Mouse (Mus musculus) bone marrow macrophage, adult 2 months (primary cell): ENCODE data around the gene Rps28. TPM values are rescaled to one million over a fixed set of nuclear protein-coding genes. Genes with fewer than 3 reads are reported as not detected.
A peak's percentile ranks its signal among the peaks of the same experiment; 100 is the strongest.

Experiments used
- H3K27ac ChIP-seq: 2 replicates; pipeline ENCODE4 v1.5.1; 2012; ENCODE audit warnings: low read depth, low read length; ENCODE audit not compliant: insufficient read depth
- H3K4me1 ChIP-seq: 2 replicates; pipeline ENCODE4 v1.6.1; 2012; ENCODE audit warnings: low read length; ENCODE audit not compliant: control insufficient read depth, insufficient read depth
- H3K4me3 ChIP-seq: 2 replicates; pipeline ENCODE4 v1.5.1; 2012; ENCODE audit warnings: mild to moderate bottlenecking, low read length, moderate library complexity; ENCODE audit not compliant: insufficient read depth
- CTCF ChIP-seq: IDR thresholded peaks from 2 replicates; pipeline ENCODE4 v1.5.1; 2012; ENCODE audit warnings: low read depth, mild to moderate bottlenecking, low read length, moderate library complexity
- POLR2A ChIP-seq: IDR thresholded peaks from 2 replicates; pipeline ENCODE4 v1.6.1; 2012; ENCODE audit warnings: mild to moderate bottlenecking, low read depth, low read length, borderline replicate concordance
- polyA plus RNA-seq: library from polyadenylated mRNA; stranded (reverse); fragments of >200 nt; gene quantifications from 2 replicates; pipeline ENCODE4 v1.2.4, GENCODE M21; 2012; ENCODE audit not compliant: missing spikeins, insufficient read depth, insufficient read length

Gene Rps28
- polyA plus RNA-seq, 1 experiment, result 1,369 TPM

DNA sequence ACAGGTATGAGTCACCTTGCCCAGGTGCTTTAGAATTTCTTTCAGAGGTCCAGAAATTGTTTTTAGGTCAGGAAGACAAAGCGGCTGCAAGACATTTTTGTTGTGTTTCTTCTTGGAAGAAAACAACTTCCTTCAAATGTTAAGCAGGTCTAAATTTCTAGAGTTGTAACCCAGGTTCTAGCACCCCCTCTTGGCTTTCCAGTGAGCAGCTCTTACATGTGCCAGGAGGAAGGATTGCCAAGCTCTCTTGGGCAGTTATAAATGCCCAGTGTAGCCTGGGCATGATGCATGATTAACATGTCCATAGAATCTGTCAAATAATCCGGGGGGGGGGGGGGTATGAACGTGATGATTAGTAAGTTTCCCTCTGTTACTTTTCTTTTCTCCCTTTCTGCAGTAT lies 26.1 kb downstream of the Rps28 start:
- Histone ChIP-seq H3K4me3 (no peak overlapping the region), H3K4me1 (peaks cover 15% of the 10 kb centered on the region), H3K27ac (no peak overlapping the region)
- no peak for TF ChIP-seq POLR2A
- TF ChIP-seq CTCF, result no peak

DNA sequence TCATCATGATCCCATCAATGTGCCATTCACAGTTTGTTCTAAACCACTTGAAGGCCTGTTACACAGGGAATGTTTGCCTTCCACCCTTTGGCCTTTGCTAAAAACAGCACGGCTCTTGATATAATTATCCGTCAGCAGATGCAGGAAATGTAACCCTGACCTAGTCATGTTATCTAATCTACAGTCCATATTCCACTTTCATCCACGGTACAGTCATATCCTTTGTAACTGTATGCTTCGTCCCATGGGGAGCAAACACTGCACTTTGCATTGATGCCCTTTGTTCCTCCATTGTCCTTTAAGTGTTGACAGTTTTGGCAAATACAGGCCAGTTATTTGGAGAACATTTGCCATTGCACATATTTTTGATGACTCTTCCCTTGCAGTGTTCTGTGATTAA lies 35.6 kb downstream of the Rps28 start:
- no peak overlapping the region for H3K4me3 ChIP-seq
- H3K27ac ChIP-seq, result no peak overlapping the region
- H3K4me1 ChIP-seq, result no peaks in the 10 kb centered on the region
- TF ChIP-seq POLR2A (no peak), CTCF (no peak)

DNA sequence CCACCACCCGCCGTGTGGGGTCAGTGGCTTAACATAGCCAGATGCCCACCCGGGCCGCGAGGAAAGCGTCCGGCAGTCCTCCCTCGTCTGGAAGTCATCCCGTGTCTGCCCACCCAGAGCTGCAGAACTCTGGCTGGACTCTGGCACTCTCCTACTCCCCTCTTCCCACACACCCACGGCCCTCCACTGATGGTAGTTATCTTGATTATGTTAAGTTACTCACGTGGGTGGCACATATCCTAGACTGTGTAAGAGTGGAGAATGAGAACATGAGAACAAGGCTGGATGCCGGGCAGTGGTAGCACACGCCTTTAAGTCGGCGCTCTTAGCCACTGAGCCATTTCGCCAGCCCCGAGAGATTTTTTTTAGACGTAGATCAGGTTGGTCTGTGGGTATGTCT lies 38.0 kb downstream of the Rps28 start:
- Histone ChIP-seq H3K27ac (no peak overlapping the region), H3K4me3 (no peak overlapping the region), H3K4me1 (peaks cover 12% of the 10 kb centered on the region)
- TF ChIP-seq CTCF (no peak), POLR2A (no peak)

DNA sequence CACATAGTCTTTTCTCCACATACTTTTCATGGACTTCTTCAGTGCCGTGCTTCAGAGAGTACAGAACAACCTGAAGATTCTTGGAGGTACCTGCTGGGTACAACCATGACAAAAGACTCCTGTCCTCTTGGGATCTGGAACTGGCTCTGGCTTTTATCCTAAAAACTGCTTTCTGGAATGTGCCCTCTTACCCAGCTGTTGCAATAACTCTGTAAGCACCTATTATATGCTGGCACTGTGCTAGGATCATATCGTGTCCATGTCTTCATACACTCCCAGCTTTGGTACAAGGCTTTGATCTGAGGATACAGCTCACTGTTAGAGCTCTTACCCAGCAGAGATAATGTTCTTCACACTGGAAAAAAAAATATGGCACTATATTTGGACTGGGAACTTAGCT lies 39.4 kb downstream of the Rps28 start:
- TF ChIP-seq CTCF, result no peak
- no peak for TF ChIP-seq POLR2A
- Histone ChIP-seq H3K27ac (no peak overlapping the region), H3K4me3 (no peak overlapping the region), H3K4me1 (peaks cover 23% of the 10 kb centered on the region)

DNA sequence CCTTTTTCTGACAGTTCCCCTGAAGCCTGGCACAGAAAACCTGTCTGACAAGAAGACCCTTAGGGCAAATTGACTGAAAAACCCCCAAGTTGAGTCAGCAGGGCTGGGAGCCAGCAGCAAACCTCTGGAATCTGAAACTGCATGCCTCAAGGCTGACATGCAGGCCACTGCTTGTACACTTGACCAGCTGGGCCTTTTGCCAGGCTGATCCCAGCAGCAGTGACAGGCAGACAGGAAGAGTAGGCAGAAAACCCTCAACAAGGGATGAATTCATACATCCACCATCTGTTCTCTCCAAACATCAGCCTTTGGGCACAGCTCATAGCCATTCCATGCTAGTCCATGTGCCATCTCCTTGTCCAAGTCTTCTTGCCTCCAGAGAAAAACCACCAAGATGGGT lies 41.0 kb downstream of the Rps28 start:
- no peak overlapping the region for H3K27ac ChIP-seq
- H3K4me1 ChIP-seq, result peaks cover 35% of the 10 kb centered on the region
- H3K4me3 ChIP-seq, result no peak overlapping the region
- TF ChIP-seq POLR2A, result no peak
- no peak for TF ChIP-seq CTCF

DNA sequence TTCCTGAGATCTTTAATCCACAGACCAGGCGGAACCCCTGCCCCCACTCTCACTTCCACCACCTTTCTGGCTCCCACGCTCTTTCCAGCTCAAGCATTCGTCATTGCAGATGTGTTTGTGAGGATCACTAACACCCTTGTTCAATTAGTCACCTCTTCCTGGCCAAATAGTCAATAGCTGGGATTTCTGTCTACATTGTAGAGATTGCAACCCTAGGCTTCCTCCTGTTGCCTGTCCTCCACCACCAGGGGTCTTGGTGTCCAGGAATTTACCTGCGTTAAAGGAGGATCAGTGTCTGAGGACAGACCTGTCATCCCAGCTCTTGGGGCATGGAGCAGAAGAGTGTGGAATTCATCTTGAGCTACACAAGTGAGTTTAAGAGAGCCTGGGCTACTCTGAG lies 42.3 kb downstream of the Rps28 start:
- TF ChIP-seq CTCF (no peak), POLR2A (no peak)
- H3K4me1 ChIP-seq, result peaks cover 35% of the 10 kb centered on the region
- no peak overlapping the region for H3K27ac ChIP-seq
- peak overlapping the region; percentile 59 for H3K4me3 ChIP-seq

DNA sequence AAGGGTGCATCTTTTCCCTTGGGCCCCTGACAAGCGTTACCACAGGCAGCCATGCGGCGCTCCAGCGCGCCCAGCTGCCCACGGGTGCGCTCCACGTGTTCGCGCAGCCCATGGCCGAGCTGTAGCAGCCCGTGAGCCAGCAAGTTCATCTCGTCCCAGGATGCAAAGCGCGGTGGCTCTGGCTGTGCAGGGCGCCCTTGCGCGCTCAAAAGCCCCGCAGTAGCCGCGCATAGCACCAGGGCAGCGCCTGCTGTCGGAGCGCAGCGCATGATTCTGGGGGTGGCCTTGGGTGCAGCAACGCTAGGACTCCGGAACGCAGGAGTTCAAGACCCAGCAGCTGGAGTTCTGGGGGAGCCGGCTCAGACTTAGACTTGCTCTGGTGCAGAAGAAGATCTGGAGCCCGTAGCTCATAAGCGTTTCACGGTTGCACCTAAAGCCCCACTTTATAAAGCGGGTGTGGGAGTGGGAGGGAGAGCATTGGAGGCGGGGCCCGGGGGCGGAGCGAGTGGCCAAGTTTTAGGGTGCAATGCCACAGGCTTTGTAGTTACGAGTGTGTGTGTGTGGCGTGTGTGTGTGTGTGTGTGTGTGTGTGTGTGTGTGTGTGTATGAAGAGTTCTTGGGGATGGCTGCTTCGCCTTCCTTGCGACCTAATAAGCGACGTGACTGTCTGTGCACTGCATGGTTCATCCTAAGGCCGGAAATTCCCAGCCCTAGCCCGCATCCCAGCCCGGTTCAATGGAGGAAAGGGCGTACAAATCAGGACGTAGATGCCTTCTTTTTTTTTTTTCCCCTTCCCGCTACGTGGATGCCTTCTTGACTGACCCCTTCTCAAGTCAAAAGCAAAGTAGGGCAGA lies 43.0 kb downstream of the Rps28 start, which contains the start of gene Angptl4:
Gene Angptl4, minus strand, starts transcription at position 707 of the 854 bp plus-strand sequence.
- H3K4me3 ChIP-seq, result peak within 1 kb of the TSS; percentile 59
- peaks cover 35% of the 10 kb centered on the region for H3K4me1 ChIP-seq
- H3K27ac ChIP-seq, result peak within 1 kb of the TSS; percentile 40
- TF ChIP-seq POLR2A (no peak), CTCF (no peak)

DNA sequence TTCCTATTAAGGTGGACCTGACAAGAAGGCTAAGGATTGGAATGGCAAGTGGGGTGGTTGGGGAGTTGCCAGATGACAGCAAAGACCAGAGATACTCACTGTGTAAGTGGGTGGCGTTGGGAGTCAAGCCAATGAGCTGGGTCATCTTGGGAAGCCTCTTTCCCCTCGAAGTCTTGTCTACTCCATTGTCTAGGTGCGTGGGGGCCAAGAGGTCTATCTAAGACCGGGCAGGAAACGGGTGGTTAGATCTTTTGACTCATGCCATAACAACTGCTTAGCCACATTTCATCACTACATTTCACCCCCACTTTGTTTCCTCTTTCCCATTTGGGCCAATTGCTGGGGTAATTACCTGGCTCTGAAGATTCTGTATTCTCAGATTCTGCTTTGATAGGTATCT lies 43.9 kb downstream of the Rps28 start:
- H3K4me1 ChIP-seq, result peaks cover 35% of the 10 kb centered on the region
- H3K27ac ChIP-seq, result peak overlapping the region; percentile 40; the same call in 1 of the 2 replicates
- TF ChIP-seq CTCF (no peak), POLR2A (no peak)
- H3K4me3 ChIP-seq, result peak overlapping the region; percentile 59

DNA sequence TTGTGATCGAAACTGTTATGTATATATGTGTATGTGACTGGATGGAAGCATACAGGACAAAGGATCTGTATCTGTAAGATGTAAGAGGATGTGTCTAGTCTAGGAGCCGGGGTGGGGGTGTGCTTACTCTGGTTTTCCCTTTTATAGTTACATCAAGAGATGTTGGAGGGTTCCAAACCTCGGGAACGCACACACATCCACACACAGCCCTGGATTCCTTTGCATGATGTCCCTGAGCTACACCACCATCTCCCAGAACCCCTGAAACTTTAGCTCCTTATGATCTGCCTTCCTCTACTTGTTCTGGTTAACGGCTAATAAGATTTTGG lies 44.4 kb downstream of the Rps28 start:
- no peak for TF ChIP-seq CTCF
- TF ChIP-seq POLR2A, result no peak
- peaks cover 35% of the 10 kb centered on the region for H3K4me1 ChIP-seq
- no peak overlapping the region for H3K27ac ChIP-seq
- H3K4me3 ChIP-seq, result no peak overlapping the region

DNA sequence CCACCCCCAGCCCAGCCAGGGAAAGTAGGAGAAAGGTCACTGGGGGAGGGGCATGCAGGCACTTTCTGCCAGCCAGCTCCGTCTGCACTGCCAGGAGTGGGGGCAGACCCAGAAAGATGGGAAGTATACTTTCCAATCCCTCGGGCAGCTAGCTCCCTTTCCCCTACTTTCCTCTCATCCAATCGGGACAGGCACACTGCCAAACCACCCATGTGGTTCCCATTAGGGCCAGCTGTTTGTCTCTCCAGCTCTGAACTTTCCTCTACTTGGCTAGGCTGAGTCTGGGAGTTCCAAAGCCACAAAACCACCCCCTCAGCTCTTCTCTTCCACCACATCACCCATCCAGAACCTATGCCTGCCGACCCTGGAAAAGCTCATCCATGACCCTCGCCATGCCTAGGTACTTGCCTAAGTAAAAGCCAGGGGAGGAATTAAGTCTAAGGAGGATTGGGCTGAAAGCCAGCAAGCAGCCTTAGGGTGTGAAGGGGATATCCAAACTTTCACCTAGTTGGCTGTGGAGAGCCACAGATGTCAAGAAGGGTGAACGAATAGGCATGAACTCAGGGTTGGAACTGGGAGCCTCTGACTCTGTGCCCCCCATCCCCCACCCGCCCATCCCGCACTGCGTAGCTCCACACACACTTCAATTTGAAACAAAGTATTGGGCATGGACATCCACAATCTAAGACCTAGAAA lies 44.9 kb downstream of the Rps28 start:
- H3K27ac ChIP-seq, result peak overlapping the region; percentile 29
- peaks cover 35% of the 10 kb centered on the region for H3K4me1 ChIP-seq

More for the DNA sequence above, 44.9 kb downstream of the Rps28 start:
- peak overlapping the region; percentile 24 for H3K4me3 ChIP-seq
- TF ChIP-seq CTCF, result no peak; the same call in 1 of the 2 replicates
- no peak for TF ChIP-seq POLR2A
